Mouse (Mus musculus): ENCODE data around the gene Psmd5.
"Not testable (repeated sequence)": the region's sequence is repeated elsewhere in the genome, so short reads cannot be mapped to it uniquely, and the experiment has no call there.

The Psmd5 gene

DNA sequence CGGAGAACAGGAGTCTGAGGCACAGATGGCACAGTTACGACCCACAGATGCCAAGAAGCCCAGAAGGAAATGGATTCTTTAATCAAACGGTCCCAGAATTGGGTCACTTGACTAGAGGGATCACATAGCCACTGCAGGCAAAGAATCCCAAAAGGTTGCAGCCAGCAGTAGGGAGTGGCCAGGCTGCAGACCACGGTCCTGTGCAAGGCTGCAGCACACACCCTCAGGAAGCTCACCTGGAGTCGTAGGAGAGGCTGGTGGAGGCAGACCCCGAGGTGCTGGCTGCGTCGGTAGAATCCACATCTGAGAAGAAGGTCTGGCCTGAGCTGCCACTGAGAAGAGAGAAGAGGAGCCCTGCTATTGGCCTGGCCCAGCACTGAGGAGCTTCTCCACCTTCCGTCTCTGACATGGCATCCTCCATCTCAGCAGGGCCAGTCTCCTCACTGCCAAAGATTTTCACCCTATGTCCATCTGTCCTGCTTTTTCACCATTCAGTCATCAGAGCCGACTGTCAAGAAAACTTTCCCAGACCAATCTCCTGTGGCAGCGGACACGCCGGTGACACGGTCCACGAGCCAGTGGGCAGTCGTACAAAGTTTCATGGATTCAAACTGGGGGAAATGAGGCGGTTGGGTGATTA is 22.2 kb upstream of the Psmd5 start:
- DNase-seq (ENCODE audit: low read depth, low spot score), result no peak

- DNase-seq (ENCODE audit: low read depth, low spot score), result no peak
Observed at GRCm38 (mm10) chr2:34895503-34896113, 20.8 kb upstream of the Psmd5 start.

DNA sequence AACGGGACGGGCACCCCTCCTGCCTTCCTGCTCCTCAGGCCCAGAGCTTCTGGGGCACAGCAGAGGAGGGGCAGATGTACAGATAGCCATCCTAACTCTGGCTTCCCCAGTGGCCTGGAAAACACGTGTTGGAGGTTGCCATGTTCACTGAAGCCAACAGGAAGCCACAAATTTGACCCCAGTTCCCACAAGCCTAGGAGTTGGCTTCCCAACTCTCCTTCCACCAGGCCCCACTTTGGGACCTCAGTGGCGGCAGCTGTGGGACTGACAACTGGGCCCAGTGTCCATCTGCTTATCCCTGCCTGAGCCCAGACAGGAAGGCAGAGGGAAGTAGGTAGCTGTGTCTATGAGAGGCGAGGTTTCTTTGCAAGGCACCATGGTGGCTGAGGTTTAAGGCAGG is 19.2 kb upstream of the Psmd5 start:
- no peak for DNase-seq (ENCODE audit: low read depth, low spot score)

DNA sequence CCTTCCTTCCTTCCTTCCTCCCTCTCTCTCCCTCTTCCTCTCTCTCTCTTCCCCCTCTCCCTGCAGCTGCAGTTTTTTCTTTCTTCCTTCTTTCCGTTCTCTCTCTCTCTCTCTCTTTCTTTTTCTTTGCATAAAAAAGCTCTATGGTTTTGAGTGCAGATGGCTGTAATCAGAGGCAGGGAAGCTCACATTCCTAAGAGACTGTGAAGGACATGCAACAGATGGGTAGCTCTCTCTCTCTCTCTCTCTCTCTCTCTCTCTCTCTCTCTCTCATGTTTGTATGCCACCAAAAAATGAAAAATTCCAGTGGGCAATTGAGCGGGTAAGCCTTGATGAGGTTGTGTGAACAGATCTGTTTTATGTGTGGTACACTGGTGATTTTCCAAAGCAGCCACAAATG is 9.4 kb upstream of the Psmd5 start:
- DNase-seq (ENCODE audit: low read depth, low spot score), result no peak

- no peak for DNase-seq (ENCODE audit: low read depth, low spot score)
Observed at GRCm38 (mm10) chr2:34883190-34883589, 8.4 kb upstream of the Psmd5 start.

DNA sequence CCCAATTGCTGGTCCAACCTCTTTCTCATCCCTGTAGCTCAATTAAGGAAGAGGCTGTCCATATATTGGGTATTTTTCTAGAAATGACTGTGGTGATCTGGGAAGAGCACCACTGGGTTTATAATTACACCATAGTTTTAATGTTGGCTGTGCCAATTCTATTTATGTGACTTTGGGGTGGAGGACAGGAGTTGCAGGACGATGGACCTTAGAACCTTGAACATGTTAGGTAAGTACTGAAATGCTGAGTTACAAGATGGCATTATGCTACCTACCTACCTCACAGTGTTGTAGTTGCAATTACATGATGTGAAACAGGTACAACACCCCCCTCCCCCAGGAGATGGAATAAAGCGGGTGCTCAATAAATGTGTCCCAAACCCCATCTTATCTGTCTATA is 8.0 kb upstream of the Psmd5 start:
- DNase-seq (ENCODE audit: low read depth, low spot score), result no peak

DNA sequence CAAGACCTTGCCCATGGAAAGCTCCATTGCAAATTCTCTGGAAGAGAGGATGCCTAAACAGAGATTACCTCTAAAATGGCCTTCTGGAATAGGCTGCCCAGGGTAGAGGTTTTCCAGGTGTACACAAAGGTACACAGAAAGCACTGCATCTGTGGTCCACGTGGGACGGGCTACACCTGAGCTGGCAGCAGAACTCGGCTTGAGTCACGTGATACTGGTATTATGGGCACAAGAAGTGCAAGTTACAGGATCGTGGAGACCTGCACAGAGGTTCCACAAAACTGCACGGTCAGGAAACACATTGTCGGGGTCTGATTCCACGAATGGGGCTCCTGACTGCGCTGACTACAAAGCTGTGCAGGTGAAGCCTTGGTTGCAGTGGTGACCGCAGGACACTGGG is 5.3 kb upstream of the Psmd5 start:
- DNase-seq (ENCODE audit: low read depth, low spot score), result no peak

- no peak for DNase-seq (ENCODE audit: low read depth, low spot score)
Observed at GRCm38 (mm10) chr2:34874271-34874670, 497 bp downstream of the Psmd5 start, which contains the start of gene Cutal. Cutal (plus strand) TSS chr2:34874396.

GRCm38 (mm10) chr2:34870520-34871474 is 4.0 kb downstream of the Psmd5 start:
- peak; percentile 99 for DNase-seq (ENCODE audit: low read depth, low spot score)

DNA sequence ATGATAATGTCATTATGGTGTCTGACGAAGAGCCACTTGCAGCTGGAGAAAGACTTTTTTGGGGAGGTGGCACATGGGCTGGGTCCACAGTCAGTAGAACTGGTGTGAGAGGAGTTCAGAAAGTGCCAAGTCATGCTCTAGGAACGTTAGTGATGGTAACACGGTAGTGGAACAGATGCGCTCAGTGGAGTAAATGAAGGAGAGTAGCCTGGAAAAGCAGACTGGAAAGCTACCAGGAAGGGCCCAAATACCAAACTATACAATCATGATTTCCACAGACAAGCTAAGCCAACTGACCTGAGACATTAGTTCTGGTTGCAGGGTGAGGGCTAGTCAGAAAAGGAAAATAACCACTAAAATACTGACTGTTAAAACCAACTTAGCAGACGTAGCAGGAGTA is 5.1 kb downstream of the Psmd5 start:
- DNase-seq (ENCODE audit: low read depth, low spot score), result peak; percentile 9

- DNase-seq (ENCODE audit: low read depth, low spot score), result no peak
Observed at GRCm38 (mm10) chr2:34857728-34858127, 17.0 kb downstream of the Psmd5 start.

DNA sequence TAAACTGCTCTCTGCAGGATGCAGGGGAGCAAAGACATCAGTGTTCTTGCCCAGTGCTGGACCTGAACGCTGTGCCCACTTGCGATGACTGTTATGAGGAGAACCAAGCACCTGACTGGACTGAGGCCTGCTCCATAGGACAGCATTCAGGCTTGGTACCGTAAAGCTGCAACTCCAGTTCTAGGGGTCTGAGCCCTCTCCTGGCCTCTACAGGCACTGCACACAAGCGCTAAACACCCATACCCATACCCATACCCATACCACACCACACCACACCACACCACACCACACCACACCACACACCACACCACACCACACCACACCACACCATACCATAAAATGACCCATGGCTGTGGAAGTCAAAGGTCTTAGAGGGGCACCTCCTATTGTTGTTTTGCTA is 19.5 kb downstream of the Psmd5 start:
- DNase-seq (ENCODE audit: low read depth, low spot score), result no peak

- no peak for DNase-seq (ENCODE audit: low read depth, low spot score)
Observed at GRCm38 (mm10) chr2:34847702-34848101, 27.1 kb downstream of the Psmd5 start.

GRCm38 (mm10) chr2:34843211-34843939 is 31.4 kb downstream of the Psmd5 start:
- DNase-seq (ENCODE audit: low read depth, low spot score), result peak; percentile 18

- DNase-seq (ENCODE audit: low read depth, low spot score), result no peak
Observed at GRCm38 (mm10) chr2:34841706-34842105, 33.1 kb downstream of the Psmd5 start.

GRCm38 (mm10) chr2:34840143-34840542 is 34.6 kb downstream of the Psmd5 start:
- DNase-seq (ENCODE audit: low read depth, low spot score), result not testable (repeated sequence)

DNA sequence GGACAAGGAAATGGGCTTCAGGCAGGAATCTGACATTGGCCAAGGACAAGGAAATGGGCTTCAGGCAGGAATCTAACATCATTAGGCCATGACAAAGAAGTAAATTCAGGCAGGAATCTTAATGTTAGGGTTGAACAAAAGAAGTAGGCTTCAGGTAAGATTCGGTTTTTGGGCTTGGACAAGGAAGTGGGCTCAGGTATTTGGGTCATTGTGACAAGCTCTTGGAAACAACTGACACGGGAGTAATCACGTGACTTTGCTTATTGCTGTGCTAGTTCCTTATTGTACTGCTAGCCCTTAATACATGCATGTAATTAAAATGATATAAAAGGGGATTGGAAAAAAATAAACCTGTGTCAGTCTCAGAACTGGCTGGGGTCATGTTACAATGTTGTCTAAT is 39.1 kb downstream of the Psmd5 start:
- no peak for DNase-seq (ENCODE audit: low read depth, low spot score)

DNA sequence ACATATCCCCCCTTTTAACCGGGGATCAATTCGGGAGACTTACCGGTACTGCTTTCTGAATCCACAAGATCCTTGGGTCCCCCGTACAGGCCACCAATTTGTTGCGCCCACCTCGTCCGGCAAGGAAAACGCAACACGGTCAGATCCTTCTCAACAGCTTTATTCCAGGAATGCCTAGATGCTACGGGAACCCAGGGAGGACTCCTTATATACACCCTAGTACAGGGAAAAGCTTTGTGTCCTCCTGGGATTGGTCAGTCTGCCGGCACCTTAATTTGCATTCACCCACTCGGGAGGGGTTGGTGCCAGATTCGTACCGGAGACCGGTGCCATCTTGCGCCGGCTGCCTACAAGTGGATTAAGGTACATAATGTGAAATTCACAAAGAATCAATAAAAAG is 41.1 kb downstream of the Psmd5 start:
- DNase-seq (ENCODE audit: low read depth, low spot score), result no peak

GRCm38 (mm10) chr2:34832766-34833457 is 41.9 kb downstream of the Psmd5 start, which contains the start of gene Gm34653:
Gm34653 (plus strand) TSS chr2:34833007.
- not testable (repeated sequence) for DNase-seq (ENCODE audit: low read depth, low spot score)

DNA sequence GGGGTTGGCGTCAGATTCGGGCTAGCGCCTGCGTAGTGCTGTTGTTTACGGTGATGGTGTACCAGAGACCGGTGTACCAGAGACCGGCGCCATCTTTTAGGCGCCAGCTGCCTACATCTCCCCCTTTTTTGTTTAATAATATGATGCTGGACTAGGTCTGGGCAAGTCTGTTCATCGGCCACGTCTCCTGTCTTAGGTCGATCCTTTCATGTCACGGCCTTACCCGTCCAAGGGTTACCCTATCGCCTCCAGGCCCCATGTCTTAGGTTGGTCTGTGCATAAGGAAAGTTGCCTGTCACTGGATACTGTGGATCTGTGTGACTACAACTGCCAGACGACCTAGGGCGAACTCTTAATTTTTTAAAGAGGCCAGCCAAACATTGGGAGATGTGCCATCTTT is 44.7 kb downstream of the Psmd5 start:
- not testable (repeated sequence) for DNase-seq (ENCODE audit: low read depth, low spot score)

- DNase-seq (ENCODE audit: low read depth, low spot score), result no peak
Observed at GRCm38 (mm10) chr2:34828026-34828425, 46.7 kb downstream of the Psmd5 start.

Data from skeletal muscle tissue, adult 2 months (tissue).